Mouse (Mus musculus): Measurements from ENCODE around the gene Gm973. TPM values are rescaled to one million over a fixed set of nuclear protein-coding genes. Genes with fewer than 3 reads are reported as not detected.

The Gm973 gene
- polyA plus RNA-seq, 1 experiment from 2014 or later = 1.3 TPM

- no peak for DNase-seq (ENCODE audit: extremely low spot score, low spot score)
- Histone ChIP-seq H3K27ac (no peak overlapping the region), H3K27me3 (ENCODE audit: poor library complexity, severe bottlenecking) (no peaks in the 10 kb centered on the region), H3K4me3 (no peak overlapping the region), H3K36me3 (replicated peaks) (no peaks in the 10 kb centered on the region), H3K9me3 (peaks cover 6% of the 10 kb centered on the region; the same call in 1 of the 2 replicates), H3K4me1 (peaks cover 4% of the 10 kb centered on the region)
- 85% methylated on average over 5 of the region's 5 CpGs for WGBS
Measured at GRCm38 (mm10) chr1:59565804-59566203, 49.7 kb downstream of the Gm973 start.

DNA sequence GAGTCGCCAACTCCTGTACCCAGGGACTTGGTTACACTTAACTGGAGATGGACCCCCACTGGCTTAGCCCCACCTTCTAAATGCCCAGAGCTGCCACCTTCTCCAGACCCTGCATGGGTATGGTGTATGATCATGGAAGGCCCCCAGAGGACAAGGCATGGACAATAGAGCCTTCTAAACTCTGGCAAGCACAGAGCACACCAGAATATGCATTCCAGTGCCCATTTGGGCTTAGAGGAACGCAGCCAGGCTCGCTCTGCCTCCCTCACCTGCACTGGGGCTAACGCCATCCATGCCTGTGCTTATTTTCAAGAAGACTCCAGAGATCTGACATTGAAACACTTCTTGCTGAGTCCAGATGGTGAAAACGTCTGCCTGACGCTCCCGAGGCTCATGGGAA is 50.2 kb downstream of the Gm973 start:
- no peak overlapping the region for H3K27ac ChIP-seq
- peaks cover 6% of the 10 kb centered on the region; the same call in 1 of the 2 replicates for H3K9me3 ChIP-seq
- no peak for DNase-seq (ENCODE audit: extremely low spot score, low spot score)
- H3K36me3 ChIP-seq (replicated peaks) = no peaks in the 10 kb centered on the region
- H3K27me3 ChIP-seq (ENCODE audit: poor library complexity, severe bottlenecking) = no peaks in the 10 kb centered on the region
- 82% methylated on average over 7 of the region's 7 CpGs for WGBS
- peaks cover 4% of the 10 kb centered on the region for H3K4me1 ChIP-seq
- no peak overlapping the region for H3K4me3 ChIP-seq

DNA sequence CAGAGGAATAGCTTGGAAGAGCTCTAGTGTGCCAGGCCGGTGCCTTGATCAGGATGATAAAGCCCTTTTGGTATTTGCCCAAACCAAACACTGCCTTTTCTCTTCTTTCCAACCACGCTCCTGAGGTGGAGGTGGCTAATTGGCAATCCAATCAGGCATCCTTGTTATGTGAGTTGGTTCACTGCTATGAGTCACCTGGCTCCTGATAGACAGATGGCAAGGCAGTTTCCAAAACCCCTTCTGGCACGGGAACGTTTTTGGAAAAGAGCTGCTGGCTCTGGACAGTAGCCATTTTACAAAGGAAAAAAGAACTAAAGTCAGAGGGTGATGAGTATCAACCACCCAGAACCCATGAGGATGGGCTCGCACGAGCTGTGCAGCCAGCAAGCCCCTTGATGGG is 50.9 kb downstream of the Gm973 start:
- Histone ChIP-seq H3K4me3 (no peak overlapping the region), H3K27ac (no peak overlapping the region), H3K27me3 (ENCODE audit: poor library complexity, severe bottlenecking) (no peaks in the 10 kb centered on the region), H3K9me3 (peaks cover 6% of the 10 kb centered on the region; the same call in 1 of the 2 replicates), H3K4me1 (peaks cover 4% of the 10 kb centered on the region), H3K36me3 (replicated peaks) (no peaks in the 10 kb centered on the region)
- 91% methylated on average over 6 of the region's 6 CpGs for WGBS
- no peak for DNase-seq (ENCODE audit: extremely low spot score, low spot score)

- no peaks in the 10 kb centered on the region for H3K27me3 ChIP-seq (ENCODE audit: poor library complexity, severe bottlenecking)
- 91% methylated on average over 4 of the region's 4 CpGs for WGBS
- no peaks in the 10 kb centered on the region for H3K36me3 ChIP-seq (replicated peaks)
- peaks cover 4% of the 10 kb centered on the region for H3K4me1 ChIP-seq
- peaks cover 6% of the 10 kb centered on the region; the same call in 1 of the 2 replicates for H3K9me3 ChIP-seq
- no peak overlapping the region for H3K4me3 ChIP-seq
- H3K27ac ChIP-seq = no peak overlapping the region
- no peak for DNase-seq (ENCODE audit: extremely low spot score, low spot score)
Measured at GRCm38 (mm10) chr1:59567521-59567920, 51.5 kb downstream of the Gm973 start.

DNA sequence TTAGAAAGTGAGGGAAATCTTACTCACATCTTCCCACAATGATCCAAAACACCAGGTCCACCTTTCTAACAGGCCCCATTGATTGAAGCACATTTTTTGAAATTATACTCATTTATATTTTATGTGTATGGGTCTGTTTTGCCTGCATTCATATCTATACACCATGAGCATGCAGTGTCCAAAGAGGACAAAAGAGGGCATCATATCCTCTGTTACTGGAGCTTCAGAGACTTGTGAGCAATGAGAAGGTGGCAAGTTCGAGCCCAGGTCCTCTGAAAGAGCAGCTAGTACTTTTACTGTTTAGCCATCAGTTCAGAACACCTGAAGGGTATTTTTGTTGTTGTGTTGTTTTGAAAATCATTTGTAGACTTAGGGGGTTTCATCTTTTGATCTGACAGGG is 52.2 kb downstream of the Gm973 start:
- H3K4me3 ChIP-seq = no peak overlapping the region
- peaks cover 4% of the 10 kb centered on the region for H3K4me1 ChIP-seq
- 84% methylated on average over 1 of the region's 1 CpGs for WGBS
- H3K27me3 ChIP-seq (ENCODE audit: poor library complexity, severe bottlenecking) = no peaks in the 10 kb centered on the region
- peaks cover 1% of the 10 kb centered on the region; the same call in 1 of the 2 replicates for H3K9me3 ChIP-seq
- H3K27ac ChIP-seq = no peak overlapping the region
- H3K36me3 ChIP-seq (replicated peaks) = no peaks in the 10 kb centered on the region
- no peak for DNase-seq (ENCODE audit: extremely low spot score, low spot score)

GRCm38 (mm10) chr1:59569301-59569700 is 53.2 kb downstream of the Gm973 start:
- H3K27ac ChIP-seq = no peak overlapping the region
- H3K9me3 ChIP-seq = no peaks in the 10 kb centered on the region
- H3K36me3 ChIP-seq (replicated peaks) = no peaks in the 10 kb centered on the region
- H3K27me3 ChIP-seq (ENCODE audit: poor library complexity, severe bottlenecking) = 0 out of 2 replicates have a peak, but pooled peaks cover 7% of the 10 kb centered on the region
- WGBS = 93% methylated on average over 5 of the region's 5 CpGs
- no peak for DNase-seq (ENCODE audit: extremely low spot score, low spot score)
- no peak overlapping the region for H3K4me3 ChIP-seq
- H3K4me1 ChIP-seq = peaks cover 11% of the 10 kb centered on the region

- DNase-seq (ENCODE audit: extremely low spot score, low spot score) = no peak
- H3K4me3 ChIP-seq = no peak overlapping the region
- H3K27me3 ChIP-seq (ENCODE audit: poor library complexity, severe bottlenecking) = peaks cover 12% of the 10 kb centered on the region; the same call in 1 of the 2 replicates
- 81% methylated on average over 4 of the region's 4 CpGs for WGBS
- peaks cover 23% of the 10 kb centered on the region for H3K4me1 ChIP-seq
- H3K9me3 ChIP-seq = no peaks in the 10 kb centered on the region
- no peak overlapping the region for H3K27ac ChIP-seq
- H3K36me3 ChIP-seq (replicated peaks) = no peaks in the 10 kb centered on the region
Measured at GRCm38 (mm10) chr1:59570767-59571166, 54.7 kb downstream of the Gm973 start.

GRCm38 (mm10) chr1:59571502-59571901 is 55.4 kb downstream of the Gm973 start:
- Histone ChIP-seq H3K9me3 (no peaks in the 10 kb centered on the region), H3K27ac (no peak overlapping the region), H3K4me3 (no peak overlapping the region), H3K4me1 (peaks cover 20% of the 10 kb centered on the region), H3K36me3 (replicated peaks) (no peaks in the 10 kb centered on the region), H3K27me3 (ENCODE audit: poor library complexity, severe bottlenecking) (peaks cover 20% of the 10 kb centered on the region)
- WGBS = 92% methylated on average over 3 of the region's 3 CpGs
- no peak for DNase-seq (ENCODE audit: extremely low spot score, low spot score)

DNA sequence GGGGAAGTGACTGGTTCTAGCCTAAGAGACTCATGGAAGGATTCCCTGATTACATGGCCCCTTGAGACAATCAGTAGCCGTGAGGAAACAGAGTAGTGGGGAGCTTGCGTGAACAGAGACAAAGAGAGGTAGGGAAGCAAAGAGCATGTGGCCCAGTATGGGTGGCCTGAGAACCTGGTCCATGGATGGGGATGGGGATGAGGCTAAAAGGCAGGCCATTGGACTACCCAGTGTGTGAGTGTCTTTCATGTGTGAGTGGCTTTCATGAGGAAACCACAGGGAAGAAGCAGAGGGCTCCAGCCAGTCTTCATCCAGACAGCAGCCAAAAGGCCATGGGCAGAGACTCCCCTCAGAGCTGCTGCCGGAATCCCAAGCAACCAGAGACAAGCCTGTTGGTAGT is 57.8 kb downstream of the Gm973 start:
- DNase-seq (ENCODE audit: extremely low spot score, low spot score) = no peak
- H3K9me3 ChIP-seq = no peaks in the 10 kb centered on the region
- no peaks in the 10 kb centered on the region for H3K36me3 ChIP-seq (replicated peaks)
- no peak overlapping the region for H3K4me3 ChIP-seq
- H3K27ac ChIP-seq = peak overlapping the region; percentile 79
- H3K4me1 ChIP-seq = peaks cover 19% of the 10 kb centered on the region
- WGBS = 73% methylated on average over 3 of the region's 3 CpGs
- H3K27me3 ChIP-seq (ENCODE audit: poor library complexity, severe bottlenecking) = peaks cover 33% of the 10 kb centered on the region

- DNase-seq (ENCODE audit: extremely low spot score, low spot score) = no peak
- WGBS = 48% methylated on average over 21 of the region's 21 CpGs
- Histone ChIP-seq H3K27me3 (ENCODE audit: poor library complexity, severe bottlenecking) (peaks cover 33% of the 10 kb centered on the region), H3K36me3 (replicated peaks) (no peaks in the 10 kb centered on the region), H3K4me3 (peak overlapping the region; percentile 32), H3K27ac (peak overlapping the region; percentile 79), H3K9me3 (no peaks in the 10 kb centered on the region), H3K4me1 (peaks cover 19% of the 10 kb centered on the region)
Measured at GRCm38 (mm10) chr1:59574262-59575187, 58.5 kb downstream of the Gm973 start.

DNA sequence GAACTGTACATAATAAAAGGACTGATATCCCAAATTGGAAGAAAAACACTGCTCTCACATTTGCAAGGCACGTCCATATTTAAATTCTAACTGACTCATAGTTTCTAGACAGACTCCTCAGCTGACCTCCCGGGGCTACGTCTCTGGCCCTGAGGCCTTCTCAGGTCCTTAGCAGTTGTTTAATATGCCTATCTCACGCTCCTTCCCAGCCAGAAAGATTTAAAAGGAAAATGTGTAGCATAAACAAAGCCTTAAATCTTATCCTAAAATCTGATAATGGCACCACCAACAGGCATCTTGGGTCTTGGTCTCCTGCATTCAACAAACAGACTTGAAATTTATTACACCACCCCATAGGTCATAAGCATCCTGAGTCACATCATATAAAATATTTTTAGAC is 62.7 kb downstream of the Gm973 start:
- H3K27ac ChIP-seq = no peak overlapping the region
- no peak overlapping the region for H3K4me3 ChIP-seq
- peaks cover 54% of the 10 kb centered on the region for H3K27me3 ChIP-seq (ENCODE audit: poor library complexity, severe bottlenecking)
- peaks cover 24% of the 10 kb centered on the region for H3K4me1 ChIP-seq
- WGBS = 91% methylated on average over 4 of the region's 4 CpGs
- no peak for DNase-seq (ENCODE audit: extremely low spot score, low spot score)
- H3K36me3 ChIP-seq (replicated peaks) = no peaks in the 10 kb centered on the region
- no peaks in the 10 kb centered on the region for H3K9me3 ChIP-seq

DNA sequence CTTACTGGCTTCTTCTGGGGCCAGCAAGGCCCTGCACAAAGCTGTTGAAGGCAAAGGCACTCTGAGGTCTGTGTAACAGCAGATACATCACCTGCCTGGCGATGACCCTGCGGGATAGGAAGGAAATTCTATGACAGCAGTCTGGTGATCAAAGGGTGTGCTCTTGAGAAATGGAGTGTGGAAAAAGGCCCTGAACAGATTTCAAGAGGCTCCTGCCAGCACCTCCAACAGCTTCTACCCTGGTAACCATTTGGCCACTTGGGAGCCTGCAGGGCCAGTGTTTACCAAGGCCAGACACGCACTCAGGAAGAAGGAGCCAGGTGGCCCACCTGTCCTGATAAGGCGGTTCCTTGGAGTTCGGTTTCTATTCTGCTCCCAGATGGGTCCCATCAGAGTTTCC is 63.3 kb downstream of the Gm973 start:
- H3K27ac ChIP-seq = no peak overlapping the region
- WGBS = 91% methylated on average over 5 of the region's 5 CpGs
- no peaks in the 10 kb centered on the region for H3K36me3 ChIP-seq (replicated peaks)
- no peak overlapping the region for H3K4me3 ChIP-seq
- no peak for DNase-seq (ENCODE audit: extremely low spot score, low spot score)
- peaks cover 57% of the 10 kb centered on the region for H3K27me3 ChIP-seq (ENCODE audit: poor library complexity, severe bottlenecking)
- H3K9me3 ChIP-seq = no peaks in the 10 kb centered on the region
- H3K4me1 ChIP-seq = peaks cover 23% of the 10 kb centered on the region

- WGBS = 65% methylated on average over 8 of the region's 8 CpGs
- no peak overlapping the region for H3K27ac ChIP-seq
- H3K27me3 ChIP-seq (ENCODE audit: poor library complexity, severe bottlenecking) = peaks cover 63% of the 10 kb centered on the region
Measured at GRCm38 (mm10) chr1:59580131-59580751, 64.2 kb downstream of the Gm973 start.

More at GRCm38 (mm10) chr1:59580131-59580751, 64.2 kb downstream of the Gm973 start:
- Histone ChIP-seq H3K9me3 (no peaks in the 10 kb centered on the region), H3K36me3 (replicated peaks) (no peaks in the 10 kb centered on the region), H3K4me3 (no peak overlapping the region), H3K4me1 (peaks cover 23% of the 10 kb centered on the region)
- DNase-seq (ENCODE audit: extremely low spot score, low spot score) = no peak

Data from forebrain, embryonic 10.5 days (tissue).